Mouse (Mus musculus): Measurements from ENCODE around the gene Lmntd1. TPM values are rescaled to one million over a fixed set of nuclear protein-coding genes. Genes with fewer than 3 reads are reported as not detected.

Lmntd1 gene
- polyA plus RNA-seq, 1 experiment, result not detected

DNA sequence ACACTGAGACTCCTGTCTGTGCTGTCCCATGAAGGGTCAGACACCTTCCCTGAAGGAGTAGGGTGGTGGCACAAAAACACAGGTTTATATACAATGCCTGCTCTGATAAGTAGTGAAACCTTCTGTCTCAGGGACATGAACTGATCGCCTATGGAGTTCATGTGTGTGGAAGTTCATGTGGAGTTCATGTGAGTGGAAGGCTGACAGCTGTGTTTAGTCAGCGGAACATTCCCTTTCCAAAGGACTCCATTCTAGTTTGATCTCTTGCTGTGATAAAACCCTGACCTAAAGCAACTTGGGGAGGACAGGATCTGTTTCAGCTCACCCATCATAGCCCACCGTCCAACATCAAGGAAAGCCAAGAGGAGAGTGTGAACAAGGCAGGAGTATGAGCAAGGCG is 22.6 kb upstream of the Lmntd1 start:
- H3K9ac ChIP-seq (ENCODE audit: low read depth, poor library complexity, severe bottlenecking), result no peak overlapping the region
- H3K4me1 ChIP-seq (ENCODE audit: control insufficient read depth, insufficient read depth, low read length), result no peaks in the 10 kb centered on the region
- H3K27ac ChIP-seq (ENCODE audit: insufficient read depth, low read length), result no peak overlapping the region
- TF ChIP-seq POLR2A (IDR thresholded peaks at IDR 0.05; ENCODE audit: insufficient read depth, low read length) (no peak), EP300 (IDR thresholded peaks at IDR 0.05; ENCODE audit: insufficient read depth, low read depth, low read length) (no peak), CTCF (IDR thresholded peaks at IDR 0.05; ENCODE audit: low read depth, low read length) (no peak)
- no peaks in the 10 kb centered on the region for H3K36me3 ChIP-seq (ENCODE audit: control insufficient read depth, insufficient read depth, low read length, poor library complexity, severe bottlenecking)
- H3K4me3 ChIP-seq (ENCODE audit: low read depth, low read length), result no peak overlapping the region
- H3K27me3 ChIP-seq (ENCODE audit: control insufficient read depth, insufficient read depth, low read length, poor library complexity, severe bottlenecking), result no peaks in the 10 kb centered on the region
- peaks cover 6% of the 10 kb centered on the region; the same call in 1 of the 2 replicates for H3K9me3 ChIP-seq (replicated peaks; ENCODE audit: control insufficient read depth, insufficient read depth, low read length, poor library complexity, severe bottlenecking)

DNA sequence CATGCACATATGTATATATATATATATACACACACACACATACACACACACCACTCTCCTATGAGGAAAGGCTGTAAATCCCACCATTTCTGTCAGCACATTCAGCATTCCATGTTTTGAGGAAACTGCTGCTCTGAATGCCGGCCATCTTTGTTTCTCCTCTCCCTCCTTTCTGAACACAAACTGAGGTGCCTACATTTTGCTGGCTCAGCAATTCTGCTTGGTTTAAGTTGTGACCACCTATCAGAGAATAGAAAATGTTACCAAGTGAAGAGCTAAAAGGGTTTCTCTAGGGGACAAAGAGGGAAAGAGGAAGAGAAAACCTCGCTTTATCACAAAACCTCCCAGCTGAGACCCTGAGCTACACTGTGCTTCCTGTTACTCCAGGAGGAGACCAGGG is 20.3 kb upstream of the Lmntd1 start:
- Histone ChIP-seq H3K9ac (ENCODE audit: low read depth, poor library complexity, severe bottlenecking) (no peak overlapping the region), H3K27ac (ENCODE audit: insufficient read depth, low read length) (no peak overlapping the region), H3K27me3 (ENCODE audit: control insufficient read depth, insufficient read depth, low read length, poor library complexity, severe bottlenecking) (no peaks in the 10 kb centered on the region), H3K9me3 (replicated peaks; ENCODE audit: control insufficient read depth, insufficient read depth, low read length, poor library complexity, severe bottlenecking) (no peaks in the 10 kb centered on the region), H3K4me1 (ENCODE audit: control insufficient read depth, insufficient read depth, low read length) (no peaks in the 10 kb centered on the region), H3K36me3 (ENCODE audit: control insufficient read depth, insufficient read depth, low read length, poor library complexity, severe bottlenecking) (no peaks in the 10 kb centered on the region), H3K4me3 (ENCODE audit: low read depth, low read length) (no peak overlapping the region)
- TF ChIP-seq POLR2A (IDR thresholded peaks at IDR 0.05; ENCODE audit: insufficient read depth, low read length) (no peak), CTCF (IDR thresholded peaks at IDR 0.05; ENCODE audit: low read depth, low read length) (no peak), EP300 (IDR thresholded peaks at IDR 0.05; ENCODE audit: insufficient read depth, low read depth, low read length) (no peak)

DNA sequence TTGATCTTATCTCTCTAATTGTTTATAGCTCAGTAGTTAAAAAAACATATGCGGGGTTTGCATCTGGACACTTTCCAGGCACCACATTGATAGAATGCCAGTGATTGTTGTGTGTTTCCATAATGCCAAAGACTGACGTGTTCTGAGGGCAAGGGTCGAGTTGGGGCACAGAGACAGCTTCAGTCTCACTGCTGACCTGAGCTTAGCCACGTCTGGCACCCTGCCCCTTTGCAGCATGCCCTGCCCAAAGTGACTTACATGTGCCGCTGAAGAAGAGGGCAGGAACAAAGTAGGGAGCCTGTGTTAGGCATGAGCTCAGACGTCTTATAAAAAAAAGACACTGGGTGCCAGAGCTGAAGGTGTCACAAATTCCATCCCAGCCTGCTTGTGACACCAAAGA is 16.1 kb upstream of the Lmntd1 start:
- no peak overlapping the region for H3K9ac ChIP-seq (ENCODE audit: low read depth, poor library complexity, severe bottlenecking)
- no peak overlapping the region for H3K27ac ChIP-seq (ENCODE audit: insufficient read depth, low read length)
- no peaks in the 10 kb centered on the region for H3K27me3 ChIP-seq (ENCODE audit: control insufficient read depth, insufficient read depth, low read length, poor library complexity, severe bottlenecking)
- H3K36me3 ChIP-seq (ENCODE audit: control insufficient read depth, insufficient read depth, low read length, poor library complexity, severe bottlenecking), result no peaks in the 10 kb centered on the region
- TF ChIP-seq EP300 (IDR thresholded peaks at IDR 0.05; ENCODE audit: insufficient read depth, low read depth, low read length) (no peak), POLR2A (IDR thresholded peaks at IDR 0.05; ENCODE audit: insufficient read depth, low read length) (no peak), CTCF (IDR thresholded peaks at IDR 0.05; ENCODE audit: low read depth, low read length) (no peak)
- H3K4me3 ChIP-seq (ENCODE audit: low read depth, low read length), result no peak overlapping the region
- no peaks in the 10 kb centered on the region for H3K4me1 ChIP-seq (ENCODE audit: control insufficient read depth, insufficient read depth, low read length)
- 0 out of 2 replicates have a peak, but pooled peaks cover 4% of the 10 kb centered on the region for H3K9me3 ChIP-seq (replicated peaks; ENCODE audit: control insufficient read depth, insufficient read depth, low read length, poor library complexity, severe bottlenecking)

DNA sequence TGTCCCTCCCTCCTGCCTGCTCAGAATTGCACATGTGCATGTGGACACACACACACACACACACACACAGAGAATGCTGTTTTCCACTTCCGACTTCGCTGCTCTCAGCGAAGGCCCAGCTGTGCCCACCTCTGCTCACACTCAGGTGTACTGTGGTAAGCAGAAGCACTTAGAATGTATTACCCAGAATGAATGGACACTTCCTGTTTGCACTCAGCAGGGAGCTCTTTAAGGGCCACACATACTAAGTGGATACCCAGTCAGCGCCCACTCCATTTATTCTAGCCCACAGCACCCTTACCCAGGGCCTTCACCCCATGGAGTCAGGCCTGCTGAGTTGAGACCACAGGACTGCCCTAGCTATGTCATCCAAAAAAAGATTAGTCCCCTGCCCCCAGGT is 9.0 kb upstream of the Lmntd1 start:
- H3K36me3 ChIP-seq (ENCODE audit: control insufficient read depth, insufficient read depth, low read length, poor library complexity, severe bottlenecking), result no peaks in the 10 kb centered on the region
- no peak overlapping the region for H3K4me3 ChIP-seq (ENCODE audit: low read depth, low read length)
- no peaks in the 10 kb centered on the region for H3K27me3 ChIP-seq (ENCODE audit: control insufficient read depth, insufficient read depth, low read length, poor library complexity, severe bottlenecking)
- H3K27ac ChIP-seq (ENCODE audit: insufficient read depth, low read length), result no peak overlapping the region
- H3K9me3 ChIP-seq (replicated peaks; ENCODE audit: control insufficient read depth, insufficient read depth, low read length, poor library complexity, severe bottlenecking), result no peaks in the 10 kb centered on the region
- H3K4me1 ChIP-seq (ENCODE audit: control insufficient read depth, insufficient read depth, low read length), result no peaks in the 10 kb centered on the region
- TF ChIP-seq CTCF (IDR thresholded peaks at IDR 0.05; ENCODE audit: low read depth, low read length) (no peak), EP300 (IDR thresholded peaks at IDR 0.05; ENCODE audit: insufficient read depth, low read depth, low read length) (no peak), POLR2A (IDR thresholded peaks at IDR 0.05; ENCODE audit: insufficient read depth, low read length) (no peak)
- no peak overlapping the region for H3K9ac ChIP-seq (ENCODE audit: low read depth, poor library complexity, severe bottlenecking)

DNA sequence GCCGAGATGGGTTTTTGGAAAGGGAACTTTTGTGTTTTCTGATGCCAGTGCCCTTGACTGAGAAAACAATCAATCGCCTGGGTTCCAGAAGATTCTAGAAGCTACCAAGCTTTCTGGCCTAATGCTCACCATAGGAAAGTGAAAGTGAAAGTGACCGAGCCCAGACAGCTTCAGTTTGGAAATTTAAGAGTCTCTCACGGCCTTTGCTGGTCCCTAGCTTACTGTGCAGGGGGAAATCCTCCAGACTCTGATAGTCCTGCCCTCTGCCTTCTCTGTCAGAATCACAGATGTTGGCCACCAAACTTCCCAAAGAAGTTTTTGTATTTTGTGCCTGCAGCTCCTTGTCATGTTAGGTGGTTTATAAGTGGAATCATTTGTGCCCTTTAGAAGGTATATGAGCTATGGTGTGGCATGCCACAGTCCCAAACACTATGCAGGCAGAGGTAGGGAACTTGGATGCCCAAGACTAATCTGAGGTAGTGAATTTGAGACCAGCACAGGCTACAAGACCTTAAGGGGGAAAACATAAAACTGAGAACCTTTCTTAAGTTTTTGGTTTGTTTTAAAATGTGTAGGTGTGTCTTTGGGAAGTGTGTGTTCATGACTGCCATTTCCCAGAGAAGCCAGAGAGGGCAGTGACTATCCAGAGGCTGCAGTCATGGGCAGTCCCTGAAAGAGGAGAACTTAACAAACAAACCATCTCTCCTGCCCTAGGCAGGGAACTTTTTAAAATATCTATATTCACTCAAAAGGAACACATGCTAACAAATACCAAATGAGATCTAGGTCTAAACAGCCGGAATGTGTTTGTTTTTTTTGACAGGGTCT is 2.5 kb upstream of the Lmntd1 start:
- TF ChIP-seq EP300 (IDR thresholded peaks at IDR 0.05; ENCODE audit: insufficient read depth, low read depth, low read length) (no peak), CTCF (IDR thresholded peaks at IDR 0.05; ENCODE audit: low read depth, low read length) (no peak), POLR2A (IDR thresholded peaks at IDR 0.05; ENCODE audit: insufficient read depth, low read length) (no peak)
- no peak overlapping the region for H3K9ac ChIP-seq (ENCODE audit: low read depth, poor library complexity, severe bottlenecking)
- no peak overlapping the region for H3K27ac ChIP-seq (ENCODE audit: insufficient read depth, low read length)
- no peaks in the 10 kb centered on the region for H3K27me3 ChIP-seq (ENCODE audit: control insufficient read depth, insufficient read depth, low read length, poor library complexity, severe bottlenecking)
- H3K36me3 ChIP-seq (ENCODE audit: control insufficient read depth, insufficient read depth, low read length, poor library complexity, severe bottlenecking), result no peaks in the 10 kb centered on the region
- H3K9me3 ChIP-seq (replicated peaks; ENCODE audit: control insufficient read depth, insufficient read depth, low read length, poor library complexity, severe bottlenecking), result no peaks in the 10 kb centered on the region
- H3K4me3 ChIP-seq (ENCODE audit: low read depth, low read length), result no peak overlapping the region
- no peaks in the 10 kb centered on the region for H3K4me1 ChIP-seq (ENCODE audit: control insufficient read depth, insufficient read depth, low read length)

DNA sequence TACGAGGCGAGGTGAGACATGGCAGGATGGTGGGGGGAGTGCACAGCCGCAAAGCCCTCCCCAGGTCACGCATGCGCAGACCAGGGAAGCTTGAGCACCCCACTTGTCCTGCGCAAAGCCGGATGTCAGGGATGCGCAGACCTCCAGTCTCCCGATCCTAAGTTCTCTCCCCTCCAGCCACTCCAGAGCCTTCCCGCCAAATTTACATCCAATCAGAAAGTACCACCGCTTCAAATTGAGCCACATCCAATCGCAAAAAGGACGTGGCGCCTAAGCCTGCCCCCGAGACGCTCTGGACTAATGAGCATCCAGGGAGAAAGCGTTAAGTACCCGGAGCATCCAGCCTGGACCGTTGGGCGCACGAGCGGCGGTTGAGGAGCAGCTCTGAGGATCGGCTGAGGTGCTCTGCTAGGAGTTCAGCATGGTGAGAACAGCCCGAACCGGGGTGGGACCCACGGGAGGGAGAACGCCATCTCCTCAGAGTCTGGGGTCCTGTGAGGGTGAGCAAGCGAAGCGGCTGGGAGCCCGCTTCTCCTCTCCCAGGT is 1.6 kb upstream of the Lmntd1 start, which contains the start of gene Tuba3b:
Gene Tuba3b, plus strand, starts transcription at position 92 of the 545 bp plus-strand sequence.
- Histone ChIP-seq H3K4me3 (ENCODE audit: low read depth, low read length) (no peak within 1 kb of the TSS), H3K9ac (ENCODE audit: low read depth, poor library complexity, severe bottlenecking) (no peak within 1 kb of the TSS), H3K27ac (ENCODE audit: insufficient read depth, low read length) (no peak within 1 kb of the TSS), H3K4me1 (ENCODE audit: control insufficient read depth, insufficient read depth, low read length) (no peaks in the 10 kb centered on the region), H3K9me3 (replicated peaks; ENCODE audit: control insufficient read depth, insufficient read depth, low read length, poor library complexity, severe bottlenecking) (no peaks in the 10 kb centered on the region), H3K36me3 (ENCODE audit: control insufficient read depth, insufficient read depth, low read length, poor library complexity, severe bottlenecking) (no peaks in the 10 kb centered on the region), H3K27me3 (ENCODE audit: control insufficient read depth, insufficient read depth, low read length, poor library complexity, severe bottlenecking) (no peaks in the 10 kb centered on the region)
- TF ChIP-seq EP300 (IDR thresholded peaks at IDR 0.05; ENCODE audit: insufficient read depth, low read depth, low read length), result no peak
- no peak for TF ChIP-seq CTCF (IDR thresholded peaks at IDR 0.05; ENCODE audit: low read depth, low read length)
- no peak for TF ChIP-seq POLR2A (IDR thresholded peaks at IDR 0.05; ENCODE audit: insufficient read depth, low read length)

Measured in ES-Bruce4 (cell line).